Mouse (Mus musculus): Measurements from ENCODE around the gene Casq2.

GRCm38 (mm10) chr3:102146428-102146827 is 60.2 kb downstream of the Casq2 start:
- TF ChIP-seq ETS1 (IDR thresholded peaks at IDR 0.05; ENCODE audit: low read depth, low read length) (no peak), POLR2A (IDR thresholded peaks at IDR 0.05; ENCODE audit: control insufficient read depth in 1 of 2, insufficient read depth in 1 of 2, low read depth in 1 of 2, low read length in 2 of 2, poor library complexity in 1 of 2) (no peak), MYB (IDR thresholded peaks at IDR 0.05; ENCODE audit: low read depth, low read length) (no peak), TAL1 (IDR thresholded peaks at IDR 0.05; ENCODE audit: low read length) (no peak), ZC3H11A (IDR thresholded peaks at IDR 0.05; ENCODE audit: low read depth, low read length) (no peak), USF2 (IDR thresholded peaks at IDR 0.05; ENCODE audit: borderline replicate concordance in 1 of 2, insufficient read depth in 1 of 2, low read depth in 1 of 2, low read length in 2 of 2) (no peak), ZKSCAN1 (IDR thresholded peaks at IDR 0.05; ENCODE audit: low read depth, low read length) (no peak), USF1 (IDR thresholded peaks at IDR 0.05; ENCODE audit: low read depth, low read length) (no peak), MAX (IDR thresholded peaks at IDR 0.05; ENCODE audit: low read length) (no peak), CTCF (IDR thresholded peaks at IDR 0.05 in 2 of 3, conservative IDR thresholded peaks at IDR 0.05 in 1 of 3; ENCODE audit: control insufficient read depth in 1 of 3, insufficient read depth in 1 of 3, low read depth in 2 of 3, low read length in 3 of 3, poor library complexity in 1 of 3, severe bottlenecking in 1 of 3) (no peak), RCOR1 (IDR thresholded peaks at IDR 0.05; ENCODE audit: low read depth, low read length) (no peak)

Measured in MEL (cell line).